Mouse (Mus musculus) liver, adult 10 weeks (tissue): Measurements from ENCODE around the gene Pfn5. TPM values are rescaled to one million over a fixed set of nuclear protein-coding genes. Genes with fewer than 3 reads are reported as not detected.

Experiments used
- polyA plus RNA-seq: library from polyadenylated mRNA; stranded (reverse); fragments of 350-450 nt; fragmentation: Illumina TruSeq; extraction: RNeasy Lipid Tissue Mini Kit (QIAGEN cat#74804); gene quantifications from one replicate; pipeline ENCODE4 v1.2.3, GENCODE M21; 2014; ENCODE audit warnings: low read depth, low replicate concordance

The Pfn5 gene
- not detected for polyA plus RNA-seq

DNA sequence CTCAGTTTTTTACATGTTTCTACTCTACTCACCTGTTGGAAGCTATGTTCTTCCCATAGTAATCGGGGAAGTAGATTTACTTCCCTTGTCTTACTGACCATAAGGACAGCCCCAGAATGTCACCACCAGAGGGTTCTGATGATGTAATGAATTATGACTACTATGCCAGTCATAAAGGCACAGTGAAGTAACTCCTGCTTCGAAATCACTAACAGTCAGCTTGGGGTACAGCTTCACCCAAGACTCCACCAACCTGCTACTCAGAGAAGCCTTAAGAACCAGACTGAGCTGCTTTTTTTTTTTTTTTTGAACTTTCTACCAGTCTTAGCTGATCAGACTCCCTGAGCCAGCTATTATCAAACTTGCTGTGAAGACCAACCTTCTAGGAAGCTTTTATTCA is at the start of gene Pfn5, which contains the start of gene Asb12:
Pfn5 (plus strand) TSS at position 218 of the 400 bp plus-strand sequence.
Asb12 (minus strand) TSS at position 101 of the 400 bp plus-strand sequence.

Other genes starting within 250 kb of the Pfn5 start
- 2.9 TPM for gene Amer1, start 113.2 kb upstream of the Pfn5 start, polyA plus RNA-seq
- gene Asb12, start 117 bp upstream of the Pfn5 start, polyA plus RNA-seq: not detected
- gene Zc4h2, start 100.4 kb downstream of the Pfn5 start, polyA plus RNA-seq: 5.9 TPM
- gene Zc3h12b, start 153.6 kb downstream of the Pfn5 start, polyA plus RNA-seq: 0.16 TPM